Mouse (Mus musculus) urinary bladder, postnatal 4 days (tissue): ENCODE results near the gene Ptp4a2.
"Not testable (repeated sequence)": the region's sequence is repeated elsewhere in the genome, so short reads cannot be mapped to it uniquely, and the experiment has no call there.

ENCODE experiments used
- DNase-seq, 2 experiments: peaks; one replicate each; pipeline ENCODE4 v3.0.0; 2021 to 2022; ENCODE audit warnings: low spot score in 2 of 2

Ptp4a2 gene

GRCm38 (mm10) chr4:129810798-129811604, at the start of gene Ptp4a2:
Gene Ptp4a2 (plus strand): TSS chr4:129811219.
- DNase-seq: peak; percentile 73 to 75

DNA sequence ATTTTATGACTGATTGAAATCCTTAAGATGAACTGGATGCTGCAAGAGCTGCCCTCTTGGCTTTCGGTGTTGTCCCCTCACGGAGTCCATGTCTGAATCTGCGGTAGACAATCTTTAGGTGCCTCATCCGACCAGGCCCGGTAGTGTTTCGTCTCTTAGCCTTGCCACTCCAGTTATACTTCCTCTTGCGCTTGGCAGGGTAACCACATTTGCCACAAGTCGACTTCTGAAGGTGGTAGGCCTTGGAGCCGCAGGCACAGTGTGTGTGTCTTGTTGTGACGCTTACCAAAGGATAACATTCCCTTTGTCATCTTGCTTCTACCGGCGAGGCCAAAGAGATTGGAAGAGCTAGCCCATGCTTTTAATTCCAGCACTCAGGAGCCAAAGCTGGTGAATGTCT, 49.4 kb upstream of the Ptp4a2 start:
- no peak for DNase-seq

DNA sequence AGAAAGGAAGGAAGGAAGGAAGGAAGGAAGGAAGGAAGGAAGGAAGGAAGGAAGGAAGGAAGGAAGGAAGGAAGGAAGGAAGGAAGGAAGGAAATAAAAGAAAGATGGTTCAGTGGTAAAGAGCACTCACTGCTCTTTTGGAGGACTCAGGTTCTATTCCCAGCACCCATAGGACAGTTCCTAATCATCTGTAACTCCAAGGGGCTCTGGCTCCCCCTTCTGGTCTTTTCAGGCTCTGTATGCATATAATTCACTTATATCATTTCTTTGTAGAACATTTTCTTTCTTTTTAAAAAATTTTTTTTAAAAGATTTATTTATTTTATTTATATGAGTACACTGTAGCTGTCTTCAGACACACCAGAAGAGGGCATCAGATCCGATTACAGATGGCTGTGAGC, 48.5 kb upstream of the Ptp4a2 start:
- DNase-seq: not testable (repeated sequence)

DNA sequence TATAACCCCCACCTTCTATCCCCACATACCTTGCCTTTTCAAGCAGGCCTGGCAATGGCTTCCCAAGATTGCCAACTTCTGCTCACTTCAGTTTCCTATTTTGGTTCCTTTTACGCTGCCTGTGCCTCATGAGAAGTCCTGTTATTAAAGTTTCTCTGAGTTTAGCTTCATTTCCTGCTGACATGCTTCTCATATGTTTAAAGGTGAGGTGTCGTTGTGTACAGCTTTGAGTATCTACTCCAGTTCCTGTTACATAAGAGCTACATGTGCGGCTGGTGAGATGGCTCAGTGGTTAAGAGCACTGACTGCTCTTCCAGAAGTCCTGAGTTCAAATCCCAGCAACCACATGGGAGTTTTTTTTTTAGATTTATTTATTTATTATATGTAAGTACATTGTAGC, 45.7 kb upstream of the Ptp4a2 start:
- no peak for DNase-seq

GRCm38 (mm10) chr4:129767782-129768181, 43.2 kb upstream of the Ptp4a2 start:
- no peak for DNase-seq

DNA sequence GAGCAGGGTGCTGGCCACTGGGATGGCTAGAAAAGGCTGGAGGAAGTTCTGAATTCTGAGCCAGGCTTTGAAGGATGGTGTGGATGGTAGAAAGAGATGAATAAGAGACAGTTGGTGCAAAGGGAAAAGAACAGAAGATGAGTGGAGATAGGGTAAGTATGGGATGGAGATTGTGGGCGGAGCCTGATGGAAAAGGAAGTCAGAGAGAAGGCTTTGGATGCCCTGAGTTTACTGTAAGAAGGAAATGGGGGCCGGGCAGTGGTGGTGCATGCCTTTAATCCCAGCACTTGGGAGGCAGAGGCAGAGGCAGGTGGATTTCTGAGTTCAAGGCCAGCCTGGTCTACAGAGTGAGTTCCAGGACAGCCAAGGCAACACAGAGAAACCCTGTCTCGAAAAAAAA, 42.3 kb upstream of the Ptp4a2 start:
- DNase-seq: not testable (repeated sequence)

GRCm38 (mm10) chr4:129770600-129770999, 40.4 kb upstream of the Ptp4a2 start:
- no peak for DNase-seq

GRCm38 (mm10) chr4:129771314-129771671, 39.7 kb upstream of the Ptp4a2 start:
- DNase-seq: no peak

DNA sequence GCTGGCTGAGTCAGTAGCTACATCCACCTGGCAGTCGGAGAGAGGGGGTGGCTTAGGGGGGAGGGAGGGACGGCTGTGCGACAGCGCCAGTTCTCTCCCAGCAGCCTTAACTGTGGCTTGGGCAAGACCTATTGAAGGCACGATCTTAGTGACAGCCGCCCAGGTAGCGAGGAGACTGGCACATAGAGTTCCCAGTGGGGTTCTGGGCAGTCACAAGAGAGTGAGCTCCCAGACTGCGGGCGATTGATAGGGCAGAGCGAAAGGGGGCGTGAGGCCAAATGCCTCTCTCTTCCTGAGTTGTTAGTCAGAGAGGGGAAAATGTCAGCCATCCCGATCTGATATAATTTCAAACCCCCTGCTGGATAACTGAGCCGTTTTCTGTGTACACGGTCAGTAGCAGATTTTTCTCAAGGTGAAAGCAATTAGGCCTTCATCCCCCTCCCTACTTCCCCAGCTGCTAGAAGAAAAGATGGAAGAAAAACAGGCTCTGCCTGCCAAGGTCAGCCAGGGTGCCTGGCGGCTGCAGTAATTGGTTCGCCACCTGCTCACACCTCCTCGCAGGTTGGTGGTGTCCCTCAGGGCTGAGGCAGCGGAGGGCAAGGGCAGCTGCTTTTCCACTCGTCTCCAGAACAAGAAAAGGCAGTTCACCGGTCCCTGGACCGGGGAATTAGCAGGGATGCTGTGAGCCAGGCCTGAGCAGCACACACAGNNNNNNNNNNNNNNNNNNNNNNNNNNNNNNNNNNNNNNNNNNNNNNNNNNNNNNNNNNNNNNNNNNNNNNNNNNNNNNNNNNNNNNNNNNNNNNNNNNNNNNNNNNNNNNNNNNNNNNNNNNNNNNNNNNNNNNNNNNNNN, 39.1 kb upstream of the Ptp4a2 start:
- DNase-seq: no peak

DNA sequence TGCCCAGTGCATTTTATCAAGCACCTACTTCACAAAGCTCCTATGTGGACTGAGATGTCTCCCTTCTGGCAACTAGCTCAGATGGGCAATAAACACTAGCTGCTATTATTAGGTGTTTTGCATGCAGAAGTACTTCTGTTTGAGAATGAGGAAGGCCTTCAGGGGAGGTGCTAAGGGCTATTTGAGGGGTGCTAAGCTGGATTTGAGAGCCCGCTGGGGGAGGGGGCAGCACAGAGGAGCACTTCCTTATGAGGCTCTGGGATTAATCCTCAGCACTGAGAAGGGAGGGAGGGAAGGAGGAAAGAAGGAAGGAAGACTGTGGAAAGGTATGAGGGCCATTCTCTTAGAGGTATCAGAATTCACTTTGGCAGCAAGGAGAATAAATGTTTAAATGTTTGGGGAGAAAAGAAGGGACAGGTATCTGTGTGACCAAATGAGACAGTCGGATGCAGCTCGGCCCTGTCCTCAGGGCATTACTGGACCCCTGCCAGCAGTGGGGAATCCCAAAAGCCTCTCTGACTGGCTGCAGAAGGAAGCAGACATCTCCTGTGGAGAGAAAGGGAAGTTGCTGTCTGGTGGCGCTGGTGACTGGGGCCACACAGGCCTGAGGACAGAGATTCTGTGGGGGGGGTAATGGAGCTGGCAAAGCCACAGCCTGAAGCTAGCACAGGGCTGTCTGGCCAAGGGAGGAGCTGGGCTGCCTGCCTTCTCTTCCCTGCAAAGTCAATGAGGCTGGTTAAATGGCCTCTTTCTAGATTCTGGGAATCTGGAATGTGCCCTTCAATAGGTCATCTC, 28.9 kb upstream of the Ptp4a2 start:
- DNase-seq: peak in 1 of 2 experiments; percentile 20

- no peak for DNase-seq
Observed at GRCm38 (mm10) chr4:129782857-129783331, 28.1 kb upstream of the Ptp4a2 start.

- DNase-seq: no peak
Observed at GRCm38 (mm10) chr4:129783506-129783905, 27.5 kb upstream of the Ptp4a2 start.

GRCm38 (mm10) chr4:129785178-129785577, 25.8 kb upstream of the Ptp4a2 start:
- DNase-seq: peak in 1 of 2 experiments; percentile 48

GRCm38 (mm10) chr4:129788693-129789092, 22.3 kb upstream of the Ptp4a2 start:
- no peak for DNase-seq

GRCm38 (mm10) chr4:129789635-129790034, 21.4 kb upstream of the Ptp4a2 start:
- DNase-seq: no peak

DNA sequence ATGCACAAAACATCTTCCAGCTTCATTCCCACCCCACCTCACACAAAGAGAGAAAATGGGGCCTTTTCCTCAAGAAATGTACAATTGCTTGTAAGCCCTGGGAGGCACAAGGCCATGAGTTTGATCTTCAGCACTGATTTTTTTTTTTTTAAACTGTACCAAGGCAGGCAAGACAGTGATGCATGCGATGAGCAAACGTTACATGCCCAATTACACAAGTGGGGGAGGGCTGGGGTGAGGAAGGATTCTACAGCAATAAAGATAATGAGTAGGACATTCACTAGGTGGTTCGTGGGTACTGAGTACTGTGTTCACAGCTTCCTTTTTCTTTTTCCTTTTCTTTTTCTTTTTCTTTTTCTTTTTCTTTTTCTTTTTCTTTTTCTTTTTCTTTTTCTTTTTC, 20.5 kb upstream of the Ptp4a2 start:
- no peak for DNase-seq

DNA sequence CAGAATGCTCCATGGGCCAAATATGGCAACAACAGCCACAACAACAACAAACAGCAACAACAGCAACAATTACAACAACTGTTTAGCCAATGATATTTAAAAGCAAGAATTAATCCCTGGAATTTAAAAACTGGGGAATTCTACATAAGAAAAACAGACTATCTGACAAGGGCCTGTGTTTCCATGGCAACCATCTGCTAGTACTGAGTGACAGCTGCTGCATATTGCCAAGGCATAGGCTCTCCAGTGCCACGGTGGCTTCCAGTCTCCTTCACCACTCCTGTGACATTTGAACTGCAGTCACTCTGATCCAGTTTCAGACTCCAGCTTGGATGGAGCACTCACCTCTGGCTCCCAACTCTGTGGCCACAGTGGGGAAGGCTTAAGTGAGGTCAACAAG, 19.6 kb upstream of the Ptp4a2 start:
- no peak for DNase-seq

DNA sequence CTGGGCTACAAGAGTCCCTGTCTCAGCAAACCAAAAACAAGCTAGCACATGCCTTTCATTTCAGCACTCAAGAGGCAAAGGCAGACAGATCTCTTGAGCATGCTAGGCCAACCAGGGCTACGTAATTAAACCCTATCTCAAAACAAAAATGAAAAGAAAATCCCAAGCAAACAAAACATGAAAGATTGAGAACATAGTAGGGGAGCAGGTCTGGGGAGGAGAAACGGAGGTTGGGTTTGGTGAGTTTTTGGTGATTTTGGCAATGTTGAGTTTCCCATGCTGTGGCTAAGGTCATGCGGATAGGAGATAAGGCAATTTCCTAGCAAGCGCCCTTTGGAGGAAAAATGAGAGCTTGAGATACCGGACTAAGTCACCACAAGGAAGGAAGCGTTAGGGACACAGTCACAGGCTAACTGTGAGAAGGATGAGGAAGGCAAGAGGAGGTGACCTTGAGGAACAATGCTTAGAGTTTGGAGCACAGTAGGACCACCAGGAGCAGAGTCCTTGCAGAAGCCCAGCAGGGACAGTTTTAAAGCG, 18.3 kb upstream of the Ptp4a2 start:
- DNase-seq: no peak

GRCm38 (mm10) chr4:129793713-129794329, 17.2 kb upstream of the Ptp4a2 start:
- DNase-seq: peak in 1 of 2 experiments; percentile 42

GRCm38 (mm10) chr4:129795151-129795860, 15.7 kb upstream of the Ptp4a2 start:
- peak; percentile 63 to 68 for DNase-seq

- no peak for DNase-seq
Observed at GRCm38 (mm10) chr4:129795861-129796260, 15.2 kb upstream of the Ptp4a2 start.
